Mouse (Mus musculus) bone marrow macrophage, adult 2 months (primary cell): Measurements from ENCODE around the gene Dnpep.

ENCODE experiments used
- CTCF ChIP-seq: IDR thresholded peaks from 2 replicates; pipeline ENCODE4 v1.5.1; 2012; ENCODE audit warnings: low read depth, mild to moderate bottlenecking, low read length, moderate library complexity
- POLR2A ChIP-seq: IDR thresholded peaks from 2 replicates; pipeline ENCODE4 v1.6.1; 2012; ENCODE audit warnings: mild to moderate bottlenecking, low read depth, low read length, borderline replicate concordance

DNA sequence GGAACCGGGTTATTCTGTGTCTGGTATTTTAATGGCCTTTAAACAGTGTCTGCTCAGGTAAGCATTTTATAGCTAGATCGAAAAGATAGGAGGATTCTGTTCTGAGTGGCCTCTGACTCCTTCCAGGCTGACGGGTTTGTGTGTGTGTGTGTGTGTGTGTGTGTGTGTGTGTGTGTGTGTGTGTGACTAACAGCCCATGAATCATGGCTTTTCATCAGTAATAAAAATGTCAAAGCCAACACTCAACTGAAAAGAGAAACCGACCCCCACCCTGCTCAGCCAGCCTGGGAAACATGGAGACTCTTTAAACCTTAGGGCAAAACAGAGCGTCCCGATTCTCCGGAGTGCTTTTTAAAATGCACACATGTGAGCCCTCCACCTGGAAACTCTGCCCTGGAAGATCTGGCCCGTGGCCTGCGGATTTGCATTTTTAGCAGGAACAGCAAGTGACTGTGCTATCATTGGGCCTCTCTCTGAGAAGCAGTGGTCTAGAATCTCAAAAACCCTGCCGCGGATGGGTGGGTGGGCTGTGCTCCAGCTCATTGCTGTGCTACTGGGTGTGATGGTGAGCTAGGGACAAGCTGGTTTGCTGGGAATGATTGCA lies 20.4 kb upstream of the Dnpep start:
- no peak for TF ChIP-seq POLR2A
- no peak for TF ChIP-seq CTCF
